ENCODE assay signal across 23 mouse cellular contexts in genomic region chr5:100172104-100172503, GRCm38 (mm10). TPM values are rescaled to one million over a fixed set of nuclear protein-coding genes. Genes with fewer than 3 reads are reported as not detected.
"Had no signal": no experiment of that assay in that cellular context is flagged by ENCODE, and none has a peak within 500 bp of the region (broad histone marks: within the 10 kb centered on the region; RNA-seq: fewer than 3 reads in every experiment).

No protein-coding gene starts in this region.

- H3K27me3 ChIP-seq: kidney, embryonic 15.5 days; liver, embryonic 13.5 days; lung, embryonic 15.5 days; midbrain, embryonic 13.5 days; neural tube, embryonic 13.5 days had no signal

- H3K9me3 ChIP-seq: kidney, embryonic 15.5 days; liver, embryonic 13.5 days; lung, embryonic 15.5 days; midbrain, embryonic 10.5 days; midbrain, embryonic 13.5 days; neural tube, embryonic 13.5 days had no signal

- H3K4me2 ChIP-seq: kidney, embryonic 15.5 days; liver, embryonic 13.5 days; lung, embryonic 15.5 days; midbrain, embryonic 13.5 days; neural tube, embryonic 13.5 days had no signal

- DNase-seq: kidney, adult 8-10 months; kidney, postnatal 10 days; kidney, postnatal 36 days; layer of hippocampus, postnatal 36 days; liver, embryonic 13.5 days; lung, postnatal 10 days; lung, postnatal 36 days; right cerebral cortex, adult 18-20 months; right cerebral cortex, postnatal 14 days; spleen, adult 18-20 months; thymus, postnatal 25 days had no signal

- H3K36me3 ChIP-seq: kidney, embryonic 15.5 days; liver, embryonic 13.5 days; lung, embryonic 15.5 days; midbrain, embryonic 10.5 days; midbrain, embryonic 13.5 days; neural tube, embryonic 13.5 days had no signal

- H3K27ac ChIP-seq: kidney, embryonic 15.5 days; left cerebral cortex, adult 2 months; liver, embryonic 13.5 days; lung, embryonic 15.5 days; midbrain, embryonic 10.5 days; midbrain, embryonic 13.5 days; neural tube, embryonic 13.5 days had no signal

- H3K9ac ChIP-seq: kidney, embryonic 15.5 days; liver, embryonic 13.5 days; lung, embryonic 15.5 days; midbrain, embryonic 13.5 days; neural tube, embryonic 13.5 days had no signal

- ATAC-seq: midbrain, embryonic 13.5 days; midbrain, embryonic 16.5 days had no signal

- H3K4me1 ChIP-seq: liver, embryonic 13.5 days had no signal

- H3K4me3 ChIP-seq: kidney, embryonic 15.5 days; left cerebral cortex, adult 2 months; liver, embryonic 13.5 days; lung, embryonic 15.5 days; megakaryocyte, embryonic 14.5 days; midbrain, embryonic 10.5 days; midbrain, embryonic 13.5 days; myocyte; neural tube, embryonic 13.5 days had no signal

RNA-seq across cellular contexts. Expression of gene Tmem150c, which starts 12.5 kb away (rescaled TPM):
- total RNA-seq: liver, adult 2 months; monocyte, adult 5-6 weeks; neutrophil, adult 5-6 weeks had no signal
- polyA plus RNA-seq: myocyte had no signal
